Mouse (Mus musculus) testis, adult 2 months (tissue): ENCODE data around the gene Hspg2.

Experiments used
- CTCF ChIP-seq: fragments of 200-500 bp; IDR thresholded peaks from 2 replicates; pipeline ENCODE4 v1.5.1; 2012; ENCODE audit warnings: low read depth, mild to moderate bottlenecking, inconsistent platforms, low read length, moderate library complexity; ENCODE audit not compliant: control insufficient read depth, insufficient read depth, insufficient replicate concordance
- POLR2A ChIP-seq: fragments of 200-500 bp; IDR thresholded peaks from 2 replicates; pipeline ENCODE4 v1.6.1; 2012; ENCODE audit warnings: low read depth, mild to moderate bottlenecking, inconsistent platforms, low read length, moderate library complexity; ENCODE audit not compliant: control insufficient read depth

DNA sequence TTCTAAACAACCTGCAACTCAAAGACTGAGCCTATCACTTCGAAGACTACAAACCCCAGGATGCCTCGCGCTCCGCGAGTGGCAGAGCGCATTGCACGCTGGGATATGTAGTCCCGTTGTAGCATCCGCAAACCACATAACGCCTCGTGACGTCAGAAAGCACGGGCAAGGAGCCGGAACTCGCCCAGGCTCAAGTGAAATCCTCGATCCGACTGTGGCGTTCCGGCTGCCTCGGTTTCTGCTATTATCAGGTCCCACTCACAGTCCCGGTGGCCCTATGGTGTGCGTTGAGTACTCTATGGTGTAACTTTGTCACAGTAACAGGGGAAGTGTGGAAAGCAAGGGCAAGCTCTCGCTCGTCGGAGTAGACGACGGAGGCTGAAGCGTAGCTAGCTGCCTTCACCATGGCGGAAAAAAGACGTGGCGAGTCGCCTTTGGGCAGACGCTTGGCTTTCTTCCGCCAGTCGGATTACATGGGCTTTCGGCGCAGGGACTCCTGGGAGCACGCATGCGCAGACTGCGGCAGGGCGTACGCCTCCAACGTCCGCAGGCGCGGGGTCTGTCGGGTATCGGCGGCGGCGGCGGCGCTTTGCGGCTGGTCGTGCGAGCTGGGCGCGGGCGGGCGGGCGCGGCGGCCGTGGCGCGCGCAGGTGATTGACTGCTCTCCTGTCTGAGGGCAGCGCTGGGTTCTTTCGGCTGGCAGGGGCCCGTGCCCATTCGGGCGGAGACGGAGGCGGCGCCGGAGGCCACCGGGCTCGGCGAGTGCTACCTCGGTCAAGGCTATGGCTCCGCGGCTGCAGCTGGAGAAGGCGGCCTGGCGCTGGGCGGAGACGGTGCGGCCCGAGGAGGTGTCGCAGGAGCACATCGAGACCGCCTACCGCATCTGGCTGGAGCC, 125.3 kb downstream of the Hspg2 start, which contains the start of gene Usp48:
- TF ChIP-seq CTCF = 0 out of 2 replicates have a peak, but pooled peaks have one; percentile 3
- TF ChIP-seq POLR2A = peak; percentile 96
